Mouse (Mus musculus) hindbrain, embryonic 12.5 days (tissue): ENCODE measurements around the gene Sertad3. TPM values are rescaled to one million over a fixed set of nuclear protein-coding genes. Genes with fewer than 3 reads are reported as not detected.

Experiments
- ATAC-seq: fragments of 200-750 bp; cut with Nextera tagmentation; 2 replicates; pipeline ENCODE4 v1.8.0; 2017; ENCODE audit warnings: moderate TSS enrichment; ENCODE audit not compliant: low FRiP score
- H3K27ac ChIP-seq: fragments of 300-500 bp; sonication (generic); 2 replicates; pipeline ENCODE4 v1.5.1; 2016; ENCODE audit warnings: mild to moderate bottlenecking
- H3K27me3 ChIP-seq: fragments of 300-500 bp; sonication (generic); 2 replicates; pipeline ENCODE4 v1.6.1; 2016; ENCODE audit warnings: mild to moderate bottlenecking
- H3K36me3 ChIP-seq: fragments of 300-500 bp; sonication (generic); 2 replicates; pipeline ENCODE4 v1.6.1; 2016; ENCODE audit warnings: mild to moderate bottlenecking
- H3K4me1 ChIP-seq: fragments of 300-500 bp; sonication (generic); 2 replicates; pipeline ENCODE4 v1.6.1; 2016
- H3K4me2 ChIP-seq: fragments of 300-500 bp; sonication (generic); replicated peaks from 2 replicates; pipeline ENCODE4 v1.6.1; 2016; ENCODE audit warnings: mild to moderate bottlenecking
- H3K4me3 ChIP-seq: fragments of 300-500 bp; sonication (generic); 2 replicates; pipeline ENCODE4 v1.5.1; 2016; ENCODE audit warnings: mild to moderate bottlenecking
- H3K9ac ChIP-seq: fragments of 300-500 bp; sonication (generic); 2 replicates; pipeline ENCODE4 v1.6.1; 2016; ENCODE audit warnings: mild to moderate bottlenecking, moderate library complexity
- H3K9me3 ChIP-seq: fragments of 300-500 bp; sonication (generic); replicated peaks from 2 replicates; pipeline ENCODE4 v1.6.1; 2016; ENCODE audit warnings: mild to moderate bottlenecking
- WGBS: fragments of 180-500 bp; shearing (Covaris S2); methylation state at CpG from one replicate; pipeline ENCODE4 v1.1.7; 2016; 5-methylcytosine and 5-hydroxymethylcytosine counted together
- polyA plus RNA-seq: library from polyadenylated mRNA; unstranded; fragments of >200 nt; fragmentation: Nextera tagmentation; extraction: Ambion mirVana; gene quantifications from 2 replicates; pipeline ENCODE4 v1.2.1, GENCODE M21; 2016

The Sertad3 gene
- 20.8 and 22.3 TPM in 2 replicates for polyA plus RNA-seq

- peak within 1 kb of the TSS; percentile 75 for H3K4me2 ChIP-seq
- ATAC-seq: peak; percentile 95
- under 1% methylated on average over 35 of the region's 36 CpGs for WGBS
- peak within 1 kb of the TSS; percentile 71 for H3K4me3 ChIP-seq
- no peaks in the 10 kb centered on the region for H3K27me3 ChIP-seq
- peak within 1 kb of the TSS; percentile 69 for H3K9ac ChIP-seq
- no peaks in the 10 kb centered on the region for H3K9me3 ChIP-seq
- H3K27ac ChIP-seq: peak within 1 kb of the TSS; percentile 92
- H3K4me1 ChIP-seq: peaks cover 11% of the 10 kb centered on the region
- peaks cover 20% of the 10 kb centered on the region; the same call in 1 of the 2 replicates for H3K36me3 ChIP-seq
Measured at GRCm38 (mm10) chr7:27473156-27473834, at the start of gene Sertad3. TSS of gene Sertad3 (plus strand) at chr7:27473768.

GRCm38 (mm10) chr7:27427387-27427786 is 46.2 kb upstream of the Sertad3 start:
- Histone ChIP-seq H3K9me3 (peaks cover 5% of the 10 kb centered on the region; the same call in 1 of the 2 replicates), H3K4me2 (no peak overlapping the region), H3K9ac (no peak overlapping the region), H3K36me3 (no peaks in the 10 kb centered on the region), H3K4me1 (no peaks in the 10 kb centered on the region), H3K27me3 (peaks cover 12% of the 10 kb centered on the region), H3K4me3 (no peak overlapping the region), H3K27ac (no peak overlapping the region)
- ATAC-seq: no peak
- WGBS: 87% methylated on average over 1 of the region's 1 CpGs

GRCm38 (mm10) chr7:27428002-27428401 is 45.6 kb upstream of the Sertad3 start:
- Histone ChIP-seq H3K4me3 (no peak overlapping the region), H3K9me3 (0 out of 2 replicates have a peak, but pooled peaks cover 5% of the 10 kb centered on the region)
- WGBS: 80% methylated on average over 11 of the region's 11 CpGs

GRCm38 (mm10) chr7:27429135-27429534 is 44.4 kb upstream of the Sertad3 start:
- H3K9ac ChIP-seq: no peak overlapping the region
- 0 out of 2 replicates have a peak, but pooled peaks cover 5% of the 10 kb centered on the region for H3K9me3 ChIP-seq
- WGBS: 63% methylated on average over 2 of the region's 2 CpGs
- H3K27me3 ChIP-seq: peaks cover 26% of the 10 kb centered on the region
- H3K4me3 ChIP-seq: no peak overlapping the region
- no peak overlapping the region for H3K27ac ChIP-seq
- no peak overlapping the region for H3K4me2 ChIP-seq
- no peaks in the 10 kb centered on the region for H3K4me1 ChIP-seq
- no peaks in the 10 kb centered on the region for H3K36me3 ChIP-seq
- ATAC-seq: no peak

More at GRCm38 (mm10) chr7:27428002-27428401, 45.6 kb upstream of the Sertad3 start:
- no peak overlapping the region for H3K27ac ChIP-seq
- peaks cover 15% of the 10 kb centered on the region for H3K27me3 ChIP-seq
- H3K4me2 ChIP-seq: no peak overlapping the region
- H3K9ac ChIP-seq: no peak overlapping the region
- H3K4me1 ChIP-seq: no peaks in the 10 kb centered on the region
- no peaks in the 10 kb centered on the region for H3K36me3 ChIP-seq
- no peak for ATAC-seq

GRCm38 (mm10) chr7:27433349-27433748 is 40.2 kb upstream of the Sertad3 start:
- no peak overlapping the region for H3K4me2 ChIP-seq
- no peak for ATAC-seq
- H3K4me3 ChIP-seq: no peak overlapping the region
- no peaks in the 10 kb centered on the region for H3K4me1 ChIP-seq
- no peak overlapping the region for H3K9ac ChIP-seq
- 28% methylated on average over 10 of the region's 10 CpGs for WGBS
- no peak overlapping the region for H3K27ac ChIP-seq
- peaks cover 39% of the 10 kb centered on the region for H3K27me3 ChIP-seq
- no peaks in the 10 kb centered on the region for H3K36me3 ChIP-seq
- H3K9me3 ChIP-seq: 0 out of 2 replicates have a peak, but pooled peaks cover 5% of the 10 kb centered on the region

GRCm38 (mm10) chr7:27433794-27434193 is 39.8 kb upstream of the Sertad3 start:
- Histone ChIP-seq H3K27me3 (peaks cover 39% of the 10 kb centered on the region), H3K27ac (no peak overlapping the region), H3K4me1 (no peaks in the 10 kb centered on the region), H3K4me2 (no peak overlapping the region), H3K36me3 (no peaks in the 10 kb centered on the region), H3K9ac (no peak overlapping the region), H3K9me3 (0 out of 2 replicates have a peak, but pooled peaks cover 5% of the 10 kb centered on the region), H3K4me3 (no peak overlapping the region)
- WGBS: 10% methylated on average over 10 of the region's 10 CpGs
- no peak for ATAC-seq

- Histone ChIP-seq H3K9ac (no peak overlapping the region), H3K4me1 (no peaks in the 10 kb centered on the region), H3K27me3 (peaks cover 34% of the 10 kb centered on the region), H3K36me3 (no peaks in the 10 kb centered on the region), H3K27ac (no peak overlapping the region), H3K9me3 (peaks cover 4% of the 10 kb centered on the region; the same call in 1 of the 2 replicates), H3K4me3 (no peak overlapping the region), H3K4me2 (no peak overlapping the region)
- no peak for ATAC-seq
- WGBS: 56% methylated on average over 5 of the region's 5 CpGs
Measured at GRCm38 (mm10) chr7:27437544-27437943, 36.0 kb upstream of the Sertad3 start.

GRCm38 (mm10) chr7:27440014-27440413 is 33.6 kb upstream of the Sertad3 start:
- no peak overlapping the region for H3K27ac ChIP-seq
- H3K9me3 ChIP-seq: peaks cover 4% of the 10 kb centered on the region; the same call in 1 of the 2 replicates
- no peak overlapping the region for H3K4me2 ChIP-seq
- no peak overlapping the region for H3K4me3 ChIP-seq
- ATAC-seq: no peak
- H3K36me3 ChIP-seq: no peaks in the 10 kb centered on the region
- peaks cover 18% of the 10 kb centered on the region for H3K27me3 ChIP-seq
- no peak overlapping the region for H3K9ac ChIP-seq
- 75% methylated on average over 4 of the region's 4 CpGs for WGBS
- no peaks in the 10 kb centered on the region for H3K4me1 ChIP-seq

GRCm38 (mm10) chr7:27446051-27446450 is 27.5 kb upstream of the Sertad3 start:
- peaks cover 10% of the 10 kb centered on the region; the same call in 1 of the 2 replicates for H3K4me1 ChIP-seq
- H3K36me3 ChIP-seq: no peaks in the 10 kb centered on the region
- 0 out of 2 replicates have a peak overlapping the region, but pooled peaks have one; percentile 8 for H3K27ac ChIP-seq
- ATAC-seq: no peak
- H3K27me3 ChIP-seq: peaks cover 37% of the 10 kb centered on the region
- 3% methylated on average over 13 of the region's 18 CpGs for WGBS
- peak overlapping the region; percentile 90 for H3K4me2 ChIP-seq
- H3K9ac ChIP-seq: peak overlapping the region; percentile 74
- no peaks in the 10 kb centered on the region for H3K9me3 ChIP-seq
- peak overlapping the region; percentile 47 for H3K4me3 ChIP-seq

- peak overlapping the region; percentile 74 for H3K9ac ChIP-seq
- H3K4me1 ChIP-seq: peaks cover 10% of the 10 kb centered on the region; the same call in 1 of the 2 replicates
- peak; percentile 39 for ATAC-seq
- 0 out of 2 replicates have a peak overlapping the region, but pooled peaks have one; percentile 8 for H3K27ac ChIP-seq
- 16% methylated on average over 23 of the region's 53 CpGs for WGBS
- H3K36me3 ChIP-seq: no peaks in the 10 kb centered on the region
- no peaks in the 10 kb centered on the region for H3K9me3 ChIP-seq
- H3K4me2 ChIP-seq: peak overlapping the region; percentile 90
- H3K27me3 ChIP-seq: peaks cover 37% of the 10 kb centered on the region
- peak overlapping the region; percentile 47 for H3K4me3 ChIP-seq
Measured at GRCm38 (mm10) chr7:27446521-27447418, 26.8 kb upstream of the Sertad3 start.

GRCm38 (mm10) chr7:27447419-27448286 is 25.9 kb upstream of the Sertad3 start, which contains the start of the genes Sptbn4 and Blvrb:
TSS of gene Sptbn4 (minus strand) at chr7:27447686.
TSS of gene Blvrb (plus strand) at chr7:27447978.
- WGBS: 1% methylated on average over 54 of the region's 54 CpGs
- H3K36me3 ChIP-seq: no peaks in the 10 kb centered on the region
- peaks cover 37% of the 10 kb centered on the region for H3K27me3 ChIP-seq
- peaks cover 10% of the 10 kb centered on the region; the same call in 1 of the 2 replicates for H3K4me1 ChIP-seq
- H3K9ac ChIP-seq: peak within 1 kb of the TSS; percentile 74
- 0 out of 2 replicates have a peak within 1 kb of the TSS, but pooled peaks have one; percentile 8 for H3K27ac ChIP-seq
- peak within 1 kb of the TSS; percentile 90 for H3K4me2 ChIP-seq
- no peaks in the 10 kb centered on the region for H3K9me3 ChIP-seq
- ATAC-seq: peak; percentile 95
- H3K4me3 ChIP-seq: peak within 1 kb of the TSS; percentile 47
